Mouse (Mus musculus) brain, embryonic 14.5 days (tissue): ENCODE data around the gene Osbpl3.

Experiments
- CTCF ChIP-seq: fragments of 200-500 bp; IDR thresholded peaks from 2 replicates; pipeline ENCODE4 v1.5.1; 2012; ENCODE audit warnings: inconsistent platforms, mild to moderate bottlenecking, moderate library complexity, borderline replicate concordance; ENCODE audit not compliant: insufficient read depth, insufficient read length; ENCODE audit errors: extremely low read depth
- POLR2A ChIP-seq: fragments of 200-500 bp; IDR thresholded peaks from 2 replicates; pipeline ENCODE4 v1.6.1; 2012; ENCODE audit warnings: mild to moderate bottlenecking, inconsistent platforms, borderline replicate concordance; ENCODE audit not compliant: poor library complexity, insufficient read depth, insufficient read length, severe bottlenecking; ENCODE audit errors: extremely low read depth

DNA sequence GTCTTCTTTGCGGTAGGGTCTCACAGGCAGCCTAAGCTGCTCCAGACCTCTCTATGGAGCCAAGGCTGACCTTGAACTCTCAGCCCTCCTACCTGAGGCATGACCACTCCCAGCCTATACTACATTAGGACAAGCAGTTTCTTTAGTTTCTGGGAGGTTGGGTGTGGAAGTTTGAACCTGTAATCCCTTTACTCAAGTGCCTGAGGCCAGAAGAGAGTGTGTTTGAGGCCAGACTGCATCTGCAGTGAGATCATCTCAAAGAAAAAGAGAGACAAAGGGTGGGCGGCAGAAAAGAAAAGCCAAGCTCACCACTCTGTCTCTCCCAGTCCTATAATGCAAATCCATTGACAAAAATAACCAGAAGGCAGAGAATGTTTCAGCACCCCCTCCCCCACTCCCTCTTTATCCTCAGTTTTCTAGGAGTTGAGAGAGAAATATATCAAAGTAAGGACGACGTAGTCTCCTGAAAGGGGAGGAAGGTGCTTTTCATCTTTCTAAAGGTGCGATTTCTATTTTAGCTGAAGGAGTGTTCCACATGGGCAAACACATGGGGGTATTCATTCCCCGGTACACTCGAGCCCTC, 137.3 kb downstream of the Osbpl3 start:
- TF ChIP-seq CTCF (no peak), POLR2A (no peak)
